In the genomic region with DNA sequence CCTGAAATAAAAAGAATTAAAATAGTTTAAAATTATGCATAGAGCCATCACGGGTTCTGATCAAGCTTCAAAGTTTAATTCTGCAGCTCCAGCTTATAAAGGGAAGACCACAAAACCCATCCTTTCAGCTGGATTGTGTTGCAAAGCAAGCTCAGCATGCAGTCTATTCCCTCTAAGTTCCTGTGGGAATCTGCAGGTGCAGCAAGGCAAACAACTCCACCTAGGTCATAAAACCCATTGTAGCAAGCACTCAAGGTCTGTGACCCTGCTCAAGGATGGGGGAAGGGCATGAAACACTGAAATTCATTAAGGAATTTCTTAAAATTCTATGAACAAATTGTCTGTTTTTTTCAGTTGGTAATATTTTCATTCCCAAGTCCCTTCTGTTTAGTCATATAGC, we compare ENCODE assay signal across 30 mouse cellular contexts. TPM values are rescaled to one million over a fixed set of nuclear protein-coding genes. Genes with fewer than 3 reads are reported as not detected.
"Had no signal": no experiment of that assay in that cellular context is flagged by ENCODE, and none has a peak within 500 bp of the region (broad histone marks: within the 10 kb centered on the region; RNA-seq: fewer than 3 reads in every experiment).

No protein-coding gene starts in this region.

- H3K4me1 ChIP-seq: limb, embryonic 12.5 days; limb, embryonic 15.5 days; liver, embryonic 15.5 days; lung, embryonic 15.5 days; megakaryocyte, embryonic 14.5 days; midbrain, embryonic 10.5 days; midbrain, embryonic 13.5 days had no signal

- ATAC-seq: midbrain, embryonic 13.5 days had no signal

- H3K36me3 ChIP-seq: limb, embryonic 12.5 days; limb, embryonic 15.5 days; liver, embryonic 15.5 days; lung, embryonic 15.5 days; midbrain, embryonic 10.5 days; midbrain, embryonic 13.5 days had no signal

- H3K9ac ChIP-seq: limb, embryonic 12.5 days; limb, embryonic 15.5 days; liver, embryonic 15.5 days; lung, embryonic 15.5 days; midbrain, embryonic 13.5 days had no signal

- H3K4me2 ChIP-seq: limb, embryonic 12.5 days; limb, embryonic 15.5 days; liver, embryonic 11.5 days; liver, embryonic 15.5 days; lung, embryonic 15.5 days; midbrain, embryonic 13.5 days had no signal

- H3K27me3 ChIP-seq: limb, embryonic 12.5 days; limb, embryonic 15.5 days; liver, embryonic 15.5 days; lung, embryonic 15.5 days; megakaryocyte, embryonic 14.5 days; midbrain, embryonic 13.5 days had no signal

- H3K27ac ChIP-seq: limb, embryonic 12.5 days; limb, embryonic 15.5 days; liver, embryonic 15.5 days; lung, embryonic 15.5 days; midbrain, embryonic 10.5 days; midbrain, embryonic 13.5 days; stomach, postnatal 0 days had no signal

- H3K4me3 ChIP-seq: limb, embryonic 12.5 days; limb, embryonic 15.5 days; liver, embryonic 15.5 days; lung, embryonic 15.5 days; megakaryocyte, embryonic 14.5 days; midbrain, embryonic 10.5 days; midbrain, embryonic 13.5 days had no signal

- DNase-seq: kidney, adult 9 months; kidney, postnatal 14 days; kidney, postnatal 4 days; layer of hippocampus, postnatal 36 days; left cerebral cortex, postnatal 4 days; lung, adult 18-20 months; lung, postnatal 10 days; lung, postnatal 36 days; thymus, adult 2 months; thymus, postnatal 14 days; thymus, postnatal 4 days had no signal

- H3K9me3 ChIP-seq: limb, embryonic 15.5 days; liver, embryonic 15.5 days; lung, embryonic 15.5 days; midbrain, embryonic 10.5 days had no signal

RNA-seq across cellular contexts. Expression of a gene that starts 15.4 kb away (rescaled TPM):
- total RNA-seq: layer of hippocampus, adult 8-10 months; layer of hippocampus, postnatal 10 days; layer of hippocampus, postnatal 36 days; left cerebral cortex, adult 8-10 months; left cerebral cortex, postnatal 14 days; left cerebral cortex, postnatal 4 days; midbrain, postnatal 0 days had no signal
- polyA plus RNA-seq: kidney, embryonic 16.5 days; limb, embryonic 12.5 days; limb, embryonic 15.5 days; liver, embryonic 11.5 days; liver, embryonic 15.5 days; lung, embryonic 15.5 days; midbrain, embryonic 10.5 days; midbrain, embryonic 13.5 days; midbrain, postnatal 0 days; neural tube, embryonic 11.5 days; neural tube, embryonic 14.5 days; small intestine, adult 2 months; stomach, embryonic 14.5 days; stomach, postnatal 0 days; thymus, adult 2 months had no signal

RNA-seq across cellular contexts. Expression of a gene that starts 18.6 kb away (rescaled TPM):
- total RNA-seq: layer of hippocampus, adult 8-10 months; layer of hippocampus, postnatal 10 days; layer of hippocampus, postnatal 36 days; left cerebral cortex, adult 8-10 months; left cerebral cortex, postnatal 14 days; left cerebral cortex, postnatal 4 days; midbrain, postnatal 0 days had no signal
- polyA plus RNA-seq: kidney, embryonic 16.5 days; limb, embryonic 12.5 days; limb, embryonic 15.5 days; liver, embryonic 11.5 days; liver, embryonic 15.5 days; lung, embryonic 15.5 days; midbrain, embryonic 10.5 days; midbrain, embryonic 13.5 days; neural tube, embryonic 11.5 days; neural tube, embryonic 14.5 days; stomach, embryonic 14.5 days; stomach, postnatal 0 days had no signal

RNA-seq across cellular contexts. Expression of a gene that starts 57.3 kb away (rescaled TPM):
- total RNA-seq: layer of hippocampus, adult 8-10 months; layer of hippocampus, postnatal 10 days; layer of hippocampus, postnatal 36 days; left cerebral cortex, adult 8-10 months; left cerebral cortex, postnatal 14 days; left cerebral cortex, postnatal 4 days; midbrain, postnatal 0 days had no signal
- polyA plus RNA-seq: kidney, embryonic 16.5 days; limb, embryonic 12.5 days; limb, embryonic 15.5 days; liver, embryonic 11.5 days; liver, embryonic 15.5 days; lung, embryonic 15.5 days; midbrain, embryonic 10.5 days; midbrain, embryonic 13.5 days; midbrain, postnatal 0 days; neural tube, embryonic 11.5 days; neural tube, embryonic 14.5 days; small intestine, adult 2 months; stomach, embryonic 14.5 days; stomach, postnatal 0 days; thymus, adult 2 months had no signal
